Mouse (Mus musculus): ENCODE measurements around the gene Ddx4. TPM values are rescaled to one million over a fixed set of nuclear protein-coding genes. Genes with fewer than 3 reads are reported as not detected.
"Not testable (repeated sequence)": the region's sequence is repeated elsewhere in the genome, so short reads cannot be mapped to it uniquely, and the experiment has no call there.

The Ddx4 gene
- polyA plus RNA-seq, 1 experiment from 2014 or later, result 0.18 TPM

DNA sequence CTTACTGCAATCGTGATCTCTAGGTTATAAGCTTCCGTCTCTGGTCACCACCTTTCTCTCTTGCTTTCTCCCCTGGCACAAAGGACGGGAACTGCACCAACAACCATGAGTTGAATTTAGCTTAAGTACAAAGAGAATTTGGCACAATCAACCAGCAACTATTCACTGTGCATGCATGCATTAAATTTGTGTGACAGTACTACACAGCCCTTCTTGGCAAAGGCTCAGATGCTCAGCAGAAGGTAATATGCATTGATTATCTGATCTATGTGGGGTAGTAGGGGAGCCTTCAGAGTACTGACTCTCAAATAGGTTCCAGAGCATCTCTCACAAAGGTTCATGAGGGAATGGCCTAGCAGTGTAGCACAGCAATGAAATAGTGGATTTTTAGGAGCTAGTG, 70.5 kb downstream of the Ddx4 start:
- H3K4me2 ChIP-seq (ENCODE audit: low read depth, low read length), result no peak overlapping the region
- 84% methylated on average over 3 of the region's 3 CpGs for WGBS
- no peak overlapping the region for H3K9ac ChIP-seq (ENCODE audit: low read length)
- H3K4me1 ChIP-seq (replicated peaks; ENCODE audit: control insufficient read depth, insufficient read depth, low read length), result no peaks in the 10 kb centered on the region
- no peaks in the 10 kb centered on the region for H3K27me3 ChIP-seq (ENCODE audit: control insufficient read depth, insufficient read depth, low read depth, low read length)
- no peak for ATAC-seq (ENCODE audit: low read depth)
- no peaks in the 10 kb centered on the region for H3K36me3 ChIP-seq (ENCODE audit: control insufficient read depth, insufficient read depth, low read length)
- H3K9me3 ChIP-seq (ENCODE audit: control insufficient read depth, low read length), result no peaks in the 10 kb centered on the region
- no peak overlapping the region for H3K27ac ChIP-seq (ENCODE audit: low read length)
- no peak overlapping the region for H3K4me3 ChIP-seq (ENCODE audit: low read length)

DNA sequence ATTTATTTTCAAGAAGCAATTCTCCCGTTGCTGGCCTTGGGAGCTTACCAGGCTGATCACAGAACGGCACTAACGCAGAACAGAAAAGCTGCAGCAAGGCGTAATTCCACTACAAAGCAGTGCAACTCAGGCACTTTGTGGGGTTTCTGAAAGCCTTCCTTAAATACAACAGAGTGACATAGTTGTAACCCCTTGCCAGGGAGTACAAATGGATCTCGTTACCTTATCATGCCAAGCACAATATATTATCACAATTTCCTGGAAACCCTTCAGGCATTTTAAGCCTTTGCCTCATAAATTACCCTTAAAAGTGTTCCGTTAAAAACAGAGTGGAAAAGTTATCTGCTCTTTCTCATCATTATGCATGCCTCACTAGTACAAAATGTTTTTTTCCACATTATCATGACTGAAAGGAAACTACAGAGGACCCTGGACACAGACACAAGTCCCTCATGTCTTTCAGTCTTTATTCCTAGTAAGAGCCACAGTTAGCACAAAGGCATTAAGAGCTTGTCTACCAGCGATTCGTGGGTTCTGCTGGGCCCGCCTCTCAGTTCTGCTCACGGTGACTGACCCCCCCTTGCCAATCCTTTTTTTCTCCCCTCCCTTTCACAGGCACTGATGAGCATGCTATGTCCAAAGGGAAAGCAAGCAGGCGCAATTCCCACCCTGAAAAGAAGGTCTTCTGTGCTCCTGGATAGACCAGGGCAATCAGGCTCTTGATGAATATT, 71.5 kb downstream of the Ddx4 start:
- H3K9ac ChIP-seq (ENCODE audit: low read length), result no peak overlapping the region
- H3K27me3 ChIP-seq (ENCODE audit: control insufficient read depth, insufficient read depth, low read depth, low read length), result no peaks in the 10 kb centered on the region
- H3K4me3 ChIP-seq (ENCODE audit: low read length), result no peak overlapping the region
- no peak for ATAC-seq (ENCODE audit: low read depth)
- 50% methylated on average over 11 of the region's 11 CpGs for WGBS
- no peak overlapping the region for H3K27ac ChIP-seq (ENCODE audit: low read length)
- H3K4me1 ChIP-seq (replicated peaks; ENCODE audit: control insufficient read depth, insufficient read depth, low read length), result no peaks in the 10 kb centered on the region
- H3K36me3 ChIP-seq (ENCODE audit: control insufficient read depth, insufficient read depth, low read length), result no peaks in the 10 kb centered on the region
- no peak overlapping the region for H3K4me2 ChIP-seq (ENCODE audit: low read depth, low read length)
- no peaks in the 10 kb centered on the region for H3K9me3 ChIP-seq (ENCODE audit: control insufficient read depth, low read length)

DNA sequence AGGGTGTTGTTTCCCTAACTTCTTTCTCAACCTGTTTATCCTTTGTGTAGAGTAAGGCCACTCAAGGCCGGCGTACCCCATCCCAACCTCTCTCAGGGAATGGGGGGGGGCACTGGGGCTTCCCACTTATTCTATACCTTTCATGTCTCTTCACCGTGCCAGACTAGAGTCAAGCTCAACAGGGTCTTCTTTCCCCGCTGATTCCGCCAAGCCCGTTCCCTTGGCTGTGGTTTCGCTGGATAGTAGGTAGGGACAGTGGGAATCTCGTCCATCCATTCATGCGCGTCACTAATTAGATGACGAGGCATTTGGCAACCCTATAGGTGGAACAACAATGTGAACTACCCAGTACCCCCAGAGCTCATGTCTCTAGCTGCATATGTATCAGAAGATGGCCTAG, 74.2 kb downstream of the Ddx4 start:
- not testable (repeated sequence) for H3K9ac ChIP-seq (ENCODE audit: low read length); H3K36me3 ChIP-seq (ENCODE audit: control insufficient read depth, insufficient read depth, low read length); H3K9me3 ChIP-seq (ENCODE audit: control insufficient read depth, low read length); H3K27ac ChIP-seq (ENCODE audit: low read length); H3K27me3 ChIP-seq (ENCODE audit: control insufficient read depth, insufficient read depth, low read depth, low read length); H3K4me3 ChIP-seq (ENCODE audit: low read length); H3K4me2 ChIP-seq (ENCODE audit: low read depth, low read length); H3K4me1 ChIP-seq (replicated peaks; ENCODE audit: control insufficient read depth, insufficient read depth, low read length); ATAC-seq (ENCODE audit: low read depth)
- 70% methylated on average over 11 of the region's 11 CpGs for WGBS

DNA sequence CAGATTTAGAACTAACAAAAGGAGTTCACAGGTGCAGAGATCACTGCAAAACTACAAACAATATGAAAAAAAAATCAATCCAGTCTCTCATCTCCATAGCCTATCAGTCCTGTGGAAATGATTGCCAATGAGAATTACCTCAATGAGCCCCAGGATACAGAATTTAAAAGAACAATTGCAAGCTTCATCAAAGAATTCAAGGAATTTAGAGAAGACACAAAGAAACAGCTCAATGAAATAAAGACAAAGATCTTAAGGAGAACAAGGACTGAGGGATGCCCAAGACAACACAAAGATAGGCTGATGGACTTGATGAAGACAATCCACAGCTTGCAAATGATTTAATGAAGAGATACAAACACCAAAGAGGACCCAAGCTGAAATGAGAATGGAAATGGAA, 78.5 kb downstream of the Ddx4 start:
- no peak overlapping the region for H3K4me3 ChIP-seq (ENCODE audit: low read length)
- no peaks in the 10 kb centered on the region for H3K27me3 ChIP-seq (ENCODE audit: control insufficient read depth, insufficient read depth, low read depth, low read length)
- ATAC-seq (ENCODE audit: low read depth), result no peak
- no peaks in the 10 kb centered on the region for H3K36me3 ChIP-seq (ENCODE audit: control insufficient read depth, insufficient read depth, low read length)
- no peak overlapping the region for H3K4me2 ChIP-seq (ENCODE audit: low read depth, low read length)
- H3K9ac ChIP-seq (ENCODE audit: low read length), result no peak overlapping the region
- no peaks in the 10 kb centered on the region for H3K4me1 ChIP-seq (replicated peaks; ENCODE audit: control insufficient read depth, insufficient read depth, low read length)
- H3K27ac ChIP-seq (ENCODE audit: low read length), result no peak overlapping the region
- no peaks in the 10 kb centered on the region for H3K9me3 ChIP-seq (ENCODE audit: control insufficient read depth, low read length)

DNA sequence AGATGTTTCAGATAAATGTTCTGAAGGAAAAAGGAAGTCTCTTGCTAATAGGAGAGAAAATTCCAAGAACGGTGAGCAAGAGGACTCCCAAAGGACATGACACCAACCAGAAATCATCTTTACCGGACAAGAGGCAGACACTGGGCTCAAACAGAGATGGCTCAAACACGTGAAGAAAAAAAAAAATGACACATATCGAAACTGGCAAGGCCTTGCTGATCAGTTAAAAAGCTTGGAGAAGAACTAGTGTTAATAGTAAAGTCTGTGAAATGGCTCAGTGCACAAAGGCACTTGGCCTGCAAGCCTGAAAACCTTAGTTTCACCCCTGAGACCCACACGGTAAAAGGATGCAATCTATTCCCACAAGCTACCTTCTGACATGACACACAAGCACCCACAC, 81.5 kb downstream of the Ddx4 start:
- 71% methylated on average over 5 of the region's 5 CpGs for WGBS
- no peaks in the 10 kb centered on the region for H3K4me1 ChIP-seq (replicated peaks; ENCODE audit: control insufficient read depth, insufficient read depth, low read length)
- ATAC-seq (ENCODE audit: low read depth), result no peak
- no peaks in the 10 kb centered on the region for H3K9me3 ChIP-seq (ENCODE audit: control insufficient read depth, low read length)
- no peak overlapping the region for H3K27ac ChIP-seq (ENCODE audit: low read length)
- H3K4me2 ChIP-seq (ENCODE audit: low read depth, low read length), result no peak overlapping the region
- no peak overlapping the region for H3K9ac ChIP-seq (ENCODE audit: low read length)
- H3K36me3 ChIP-seq (ENCODE audit: control insufficient read depth, insufficient read depth, low read length), result no peaks in the 10 kb centered on the region
- H3K4me3 ChIP-seq (ENCODE audit: low read length), result no peak overlapping the region
- no peaks in the 10 kb centered on the region for H3K27me3 ChIP-seq (ENCODE audit: control insufficient read depth, insufficient read depth, low read depth, low read length)

DNA sequence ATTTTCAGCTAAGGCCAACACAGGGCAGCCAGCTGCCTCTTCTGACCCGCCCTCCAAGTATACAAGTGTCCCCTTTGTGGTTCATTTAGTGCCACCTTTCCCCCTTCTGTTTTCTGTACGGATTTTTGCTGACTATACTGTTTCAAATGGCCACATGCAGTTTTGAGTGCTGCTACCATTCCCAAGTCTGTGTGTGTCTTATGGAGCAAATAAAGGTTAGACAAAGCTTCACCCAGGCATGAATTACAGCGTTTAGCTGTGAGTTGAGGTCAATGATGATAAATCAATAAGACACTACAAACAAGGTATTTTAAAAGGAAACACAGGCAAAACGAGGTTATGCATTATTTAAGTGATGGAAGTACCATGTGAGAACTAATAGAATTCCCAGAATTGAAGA, 82.7 kb downstream of the Ddx4 start:
- WGBS, result 46% methylated on average over 4 of the region's 4 CpGs
- Histone ChIP-seq H3K27me3 (ENCODE audit: control insufficient read depth, insufficient read depth, low read depth, low read length) (no peaks in the 10 kb centered on the region), H3K9ac (ENCODE audit: low read length) (no peak overlapping the region), H3K9me3 (ENCODE audit: control insufficient read depth, low read length) (no peaks in the 10 kb centered on the region), H3K36me3 (ENCODE audit: control insufficient read depth, insufficient read depth, low read length) (no peaks in the 10 kb centered on the region), H3K4me3 (ENCODE audit: low read length) (no peak overlapping the region), H3K4me2 (ENCODE audit: low read depth, low read length) (no peak overlapping the region), H3K27ac (ENCODE audit: low read length) (no peak overlapping the region), H3K4me1 (replicated peaks; ENCODE audit: control insufficient read depth, insufficient read depth, low read length) (no peaks in the 10 kb centered on the region)
- ATAC-seq (ENCODE audit: low read depth), result no peak

DNA sequence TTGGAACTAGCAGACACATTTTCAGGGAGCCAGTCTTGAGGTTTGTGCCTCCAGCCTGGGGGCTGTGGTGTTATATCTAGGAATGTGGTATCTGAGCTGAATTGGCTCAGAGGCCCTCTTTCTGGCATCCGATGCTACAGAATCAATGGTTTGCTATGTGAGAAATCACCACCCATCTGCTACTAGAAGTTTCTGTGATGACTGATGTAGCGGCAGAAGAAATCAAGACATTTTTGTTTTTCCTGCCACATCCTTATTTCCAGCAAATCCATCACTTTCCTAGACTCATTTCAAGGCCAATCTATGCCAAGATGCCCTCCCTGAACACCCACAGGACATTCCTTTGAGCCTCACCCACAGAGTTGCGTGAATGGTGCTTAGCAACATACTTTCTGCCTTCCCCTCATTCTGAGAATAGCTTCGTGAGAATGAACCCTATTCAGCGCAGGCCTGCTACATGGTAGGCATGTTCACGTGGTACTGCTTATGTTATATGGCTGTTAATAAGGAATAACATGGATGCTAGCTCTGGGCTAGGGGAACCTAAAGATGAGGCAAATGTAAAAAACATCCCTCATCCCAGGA, 91.6 kb downstream of the Ddx4 start:
- ATAC-seq (ENCODE audit: low read depth), result no peak
- Histone ChIP-seq H3K36me3 (ENCODE audit: control insufficient read depth, insufficient read depth, low read length) (no peaks in the 10 kb centered on the region), H3K27me3 (ENCODE audit: control insufficient read depth, insufficient read depth, low read depth, low read length) (no peaks in the 10 kb centered on the region), H3K4me3 (ENCODE audit: low read length) (no peak overlapping the region), H3K4me2 (ENCODE audit: low read depth, low read length) (no peak overlapping the region), H3K9me3 (ENCODE audit: control insufficient read depth, low read length) (no peaks in the 10 kb centered on the region), H3K4me1 (replicated peaks; ENCODE audit: control insufficient read depth, insufficient read depth, low read length) (no peaks in the 10 kb centered on the region), H3K27ac (ENCODE audit: low read length) (no peak overlapping the region), H3K9ac (ENCODE audit: low read length) (no peak overlapping the region)
- WGBS, result 77% methylated on average over 6 of the region's 6 CpGs

DNA sequence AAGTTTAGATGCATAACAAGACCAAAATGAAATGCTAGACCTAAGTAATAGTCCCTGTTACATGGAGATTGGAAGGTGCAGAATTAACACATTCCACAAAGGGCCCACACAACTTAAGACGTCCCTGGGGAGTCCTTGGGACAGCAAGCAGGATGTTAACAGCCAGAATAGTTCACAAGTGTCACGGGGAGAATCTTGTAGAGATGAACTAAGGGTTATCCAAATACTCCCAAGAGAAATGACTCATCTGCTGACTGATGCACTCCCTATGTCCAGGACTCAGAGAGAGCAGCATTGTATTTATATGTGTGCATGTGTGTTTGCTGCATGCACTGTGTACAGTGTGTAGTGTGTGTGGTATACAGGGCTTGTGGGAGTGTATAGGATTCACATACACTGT, 95.8 kb downstream of the Ddx4 start:
- Histone ChIP-seq H3K27me3 (ENCODE audit: control insufficient read depth, insufficient read depth, low read depth, low read length) (no peaks in the 10 kb centered on the region), H3K27ac (ENCODE audit: low read length) (no peak overlapping the region), H3K9me3 (ENCODE audit: control insufficient read depth, low read length) (no peaks in the 10 kb centered on the region), H3K4me2 (ENCODE audit: low read depth, low read length) (no peak overlapping the region), H3K9ac (ENCODE audit: low read length) (no peak overlapping the region), H3K4me3 (ENCODE audit: low read length) (no peak overlapping the region), H3K4me1 (replicated peaks; ENCODE audit: control insufficient read depth, insufficient read depth, low read length) (no peaks in the 10 kb centered on the region), H3K36me3 (ENCODE audit: control insufficient read depth, insufficient read depth, low read length) (no peaks in the 10 kb centered on the region)
- 17% methylated on average over 2 of the region's 2 CpGs for WGBS
- no peak for ATAC-seq (ENCODE audit: low read depth)

DNA sequence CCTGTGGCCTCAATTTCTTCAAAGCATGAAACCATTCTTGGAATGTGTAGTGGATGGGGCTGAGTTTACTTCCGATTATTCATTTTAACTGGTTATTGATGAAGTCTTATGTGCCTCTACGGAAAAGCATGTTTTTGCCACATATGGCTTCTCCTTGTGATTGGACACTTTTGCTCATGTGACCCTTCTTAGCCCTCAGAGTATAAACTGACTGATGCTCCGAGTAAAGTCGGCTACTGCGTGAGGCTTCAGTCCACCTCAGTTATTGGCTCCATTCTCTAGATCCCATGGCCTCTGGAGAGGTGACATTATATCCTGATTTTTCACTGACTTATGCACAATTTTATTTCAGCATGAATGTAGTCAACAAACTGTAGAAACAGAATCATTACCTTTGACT, 99.0 kb downstream of the Ddx4 start:
- ATAC-seq (ENCODE audit: low read depth), result no peak
- WGBS, result 84% methylated on average over 5 of the region's 5 CpGs
- no peak overlapping the region for H3K27ac ChIP-seq (ENCODE audit: low read length)

More for the DNA sequence above, 99.0 kb downstream of the Ddx4 start:
- no peaks in the 10 kb centered on the region for H3K36me3 ChIP-seq (ENCODE audit: control insufficient read depth, insufficient read depth, low read length)
- no peaks in the 10 kb centered on the region for H3K9me3 ChIP-seq (ENCODE audit: control insufficient read depth, low read length)
- H3K4me1 ChIP-seq (replicated peaks; ENCODE audit: control insufficient read depth, insufficient read depth, low read length), result no peaks in the 10 kb centered on the region
- H3K9ac ChIP-seq (ENCODE audit: low read length), result no peak overlapping the region
- no peaks in the 10 kb centered on the region for H3K27me3 ChIP-seq (ENCODE audit: control insufficient read depth, insufficient read depth, low read depth, low read length)
- no peak overlapping the region for H3K4me3 ChIP-seq (ENCODE audit: low read length)
- H3K4me2 ChIP-seq (ENCODE audit: low read depth, low read length), result no peak overlapping the region
